In genomic region chr3:96662731-96663316, GRCm38 (mm10) we compare ENCODE assay signal across 8 mouse cellular contexts. TPM values are rescaled to one million over a fixed set of nuclear protein-coding genes. Genes with fewer than 3 reads are reported as not detected.
A peak's percentile ranks its signal among the peaks of the same experiment; 100 is the strongest.
DNase-seq lines count a peak whose midpoint lies in the region; ATAC-seq and TF ChIP-seq lines count a peak whose summit lies in the region.

No protein-coding gene starts in this region.

- peak overlapping the region; percentile 69; the same call in 1 of the 2 replicates for H3K4me2 ChIP-seq in intestine, embryonic 15.5 days (replicated peaks)
- no peak overlapping the region; the same call in 1 of the 2 replicates for H3K4me2 ChIP-seq in intestine, embryonic 16.5 days (ENCODE audit: low read depth, low read length)
- H3K4me2 ChIP-seq in hindbrain, embryonic 12.5 days (replicated peaks), result peak overlapping the region; percentile 51
- peak overlapping the region; percentile 45 for H3K4me2 ChIP-seq in neural tube, embryonic 11.5 days (ENCODE audit: low read depth)

- H3K9ac ChIP-seq in intestine, embryonic 15.5 days, result no peak overlapping the region
- no peak overlapping the region for H3K9ac ChIP-seq in intestine, embryonic 16.5 days (ENCODE audit: low read depth, low read length)
- H3K9ac ChIP-seq in hindbrain, embryonic 12.5 days, result peak overlapping the region; percentile 42; the same call in 1 of the 2 replicates
- H3K9ac ChIP-seq in neural tube, embryonic 11.5 days (ENCODE audit: low read length), result no peak overlapping the region

- no peaks in the 10 kb centered on the region for H3K27me3 ChIP-seq in intestine, embryonic 15.5 days (replicated peaks)
- H3K27me3 ChIP-seq in intestine, embryonic 16.5 days (replicated peaks; ENCODE audit: control insufficient read depth, insufficient read depth, low read length), result no peaks in the 10 kb centered on the region
- H3K27me3 ChIP-seq in hindbrain, embryonic 12.5 days, result no peaks in the 10 kb centered on the region
- no peaks in the 10 kb centered on the region for H3K27me3 ChIP-seq in neural tube, embryonic 11.5 days (ENCODE audit: control insufficient read depth, insufficient read depth, low read length)

- no peak overlapping the region for H3K4me3 ChIP-seq in intestine, embryonic 15.5 days (replicated peaks)
- H3K4me3 ChIP-seq in intestine, embryonic 16.5 days (ENCODE audit: low read length), result no peak overlapping the region
- H3K4me3 ChIP-seq in cortical plate, adult 2 months (ENCODE audit: insufficient read depth, low read length), result no peak overlapping the region; the same call in 1 of the 2 replicates
- H3K4me3 ChIP-seq in hindbrain, embryonic 12.5 days, result peak overlapping the region; percentile 19
- no peak overlapping the region for H3K4me3 ChIP-seq in neural tube, embryonic 11.5 days (ENCODE audit: low read depth, low read length)

- intact Hi-C loops in gastrocnemius, postnatal 14 days (cut with DNase I; ENCODE audit: low total_unique reads), result no loop called here

- DNase-seq in neural tube, embryonic 11.5 days (ENCODE audit: low spot score), result no peak
- DNase-seq in spleen, adult 18-20 months, result no peak
- DNase-seq in gastrocnemius, postnatal 14 days, result no peak

- TF ChIP-seq POLR2A in cortical plate, adult 2 months (IDR thresholded peaks at IDR 0.05; ENCODE audit: extremely low read depth, insufficient read depth, low read length), result no peak

- 0 out of 2 replicates have a peak, but pooled peaks cover 8% of the 10 kb centered on the region for H3K4me1 ChIP-seq in intestine, embryonic 15.5 days (replicated peaks)
- H3K4me1 ChIP-seq in intestine, embryonic 16.5 days (ENCODE audit: control insufficient read depth, insufficient read depth, low read length), result no peaks in the 10 kb centered on the region
- peaks cover 4% of the 10 kb centered on the region for H3K4me1 ChIP-seq in cortical plate, adult 2 months (ENCODE audit: control insufficient read depth, insufficient read depth, low read length)
- peaks cover 13% of the 10 kb centered on the region for H3K4me1 ChIP-seq in hindbrain, embryonic 12.5 days
- no peaks in the 10 kb centered on the region for H3K4me1 ChIP-seq in neural tube, embryonic 11.5 days (ENCODE audit: control insufficient read depth, insufficient read depth, low read length)

- no peaks in the 10 kb centered on the region for H3K36me3 ChIP-seq in intestine, embryonic 15.5 days
- H3K36me3 ChIP-seq in intestine, embryonic 16.5 days (ENCODE audit: control insufficient read depth, insufficient read depth, low read length), result no peaks in the 10 kb centered on the region
- 0 out of 2 replicates have a peak, but pooled peaks cover 3% of the 10 kb centered on the region for H3K36me3 ChIP-seq in hindbrain, embryonic 12.5 days
- no peaks in the 10 kb centered on the region for H3K36me3 ChIP-seq in neural tube, embryonic 11.5 days (ENCODE audit: control insufficient read depth, insufficient read depth, low read length)

- H3K9me3 ChIP-seq in intestine, embryonic 15.5 days, result no peaks in the 10 kb centered on the region
- H3K9me3 ChIP-seq in intestine, embryonic 16.5 days (ENCODE audit: control insufficient read depth, low read length), result no peaks in the 10 kb centered on the region
- no peaks in the 10 kb centered on the region for H3K9me3 ChIP-seq in hindbrain, embryonic 12.5 days (replicated peaks)
- H3K9me3 ChIP-seq in neural tube, embryonic 11.5 days (ENCODE audit: control insufficient read depth, low read length), result no peaks in the 10 kb centered on the region

- no peak for TF ChIP-seq CTCF in cortical plate, adult 2 months (IDR thresholded peaks at IDR 0.05; ENCODE audit: extremely low read depth, insufficient read depth, low read length)

- H3K27ac ChIP-seq in intestine, embryonic 15.5 days, result no peak overlapping the region
- H3K27ac ChIP-seq in intestine, embryonic 16.5 days (ENCODE audit: low read length), result no peak overlapping the region
- H3K27ac ChIP-seq in cortical plate, adult 2 months (ENCODE audit: insufficient read depth, low read length), result peak overlapping the region; percentile 69
- peak overlapping the region; percentile 66 for H3K27ac ChIP-seq in hindbrain, embryonic 12.5 days
- H3K27ac ChIP-seq in neural tube, embryonic 11.5 days (ENCODE audit: low read depth, low read length), result no peak overlapping the region

- WGBS in intestine, embryonic 15.5 days, result 49% methylated on average over 8 of the region's 8 CpGs
- WGBS in intestine, embryonic 16.5 days, result 51% methylated on average over 8 of the region's 8 CpGs
- 50% methylated on average over 8 of the region's 8 CpGs for WGBS in hindbrain, embryonic 12.5 days
- WGBS in neural tube, embryonic 11.5 days, result 49% methylated on average over 8 of the region's 8 CpGs

- ATAC-seq in intestine, embryonic 15.5 days, result no peak
- ATAC-seq in intestine, embryonic 16.5 days, result no peak
- no peak for ATAC-seq in hindbrain, embryonic 12.5 days (ENCODE audit: low FRiP score)
- ATAC-seq in neural tube, embryonic 11.5 days (ENCODE audit: insufficient read depth, low FRiP score, low TSS enrichment), result no peak
- no peak for ATAC-seq in megakaryocyte-erythroid progenitor cell, adult 5-6 weeks (replicated peaks; ENCODE audit: low FRiP score, low TSS enrichment, poor library complexity, severe bottlenecking)

RNA-seq across cellular contexts. Expression of gene Ankrd35, which starts 7.1 kb away (rescaled TPM):
- polyA plus RNA-seq in intestine, embryonic 15.5 days (2015; fragmentation: Nextera tagmentation; extraction: Ambion mirVana), result 0.48 and 0.49 TPM in 2 replicates
- 0.28 and 0.39 TPM in 2 replicates for polyA plus RNA-seq in intestine, embryonic 16.5 days (2015; fragmentation: Nextera tagmentation; extraction: Ambion mirVana)
- 7.8 and 8.5 TPM in 2 replicates for polyA plus RNA-seq in cortical plate, adult 2 months (2012; rRNA removed)
- 0.57 and 0.58 TPM in 2 replicates for polyA plus RNA-seq in hindbrain, embryonic 12.5 days (2016; fragmentation: Nextera tagmentation; extraction: Ambion mirVana)
- polyA plus RNA-seq in neural tube, embryonic 11.5 days (2014; fragmentation: Nextera tagmentation; extraction: Ambion mirVana), result 0.11 and 0.16 TPM in 2 replicates
- 1 to 10 TPM; 1.0 to 2.3 TPM for total RNA-seq in gastrocnemius, postnatal 14 days (2021)
- 0.17 TPM in 1 of 2 replicates, not detected in the other for total RNA-seq in megakaryocyte-erythroid progenitor cell, adult 5-6 weeks (2014; fragmentation: Nextera tagmentation)
- total RNA-seq in megakaryocyte-erythroid progenitor cell, adult 5-6 weeks (2017), result 0.11 TPM in 1 of 2 replicates, not detected in the other

RNA-seq across cellular contexts. Expression of gene Itga10, which starts 17.4 kb away (rescaled TPM):
- polyA plus RNA-seq in intestine, embryonic 15.5 days (2015; fragmentation: Nextera tagmentation; extraction: Ambion mirVana), result 0.43 and 0.49 TPM in 2 replicates
- polyA plus RNA-seq in intestine, embryonic 16.5 days (2015; fragmentation: Nextera tagmentation; extraction: Ambion mirVana), result 0.48 and 0.49 TPM in 2 replicates
- polyA plus RNA-seq in cortical plate, adult 2 months (2012; rRNA removed), result 2.9 and 3.9 TPM in 2 replicates
- polyA plus RNA-seq in hindbrain, embryonic 12.5 days (2016; fragmentation: Nextera tagmentation; extraction: Ambion mirVana), result 0.71 and 1.3 TPM in 2 replicates
- 0.72 and 0.86 TPM in 2 replicates for polyA plus RNA-seq in neural tube, embryonic 11.5 days (2014; fragmentation: Nextera tagmentation; extraction: Ambion mirVana)
- total RNA-seq in gastrocnemius, postnatal 14 days (2021), result 1 to 10 TPM; 2.9 to 3.0 TPM
- total RNA-seq in megakaryocyte-erythroid progenitor cell, adult 5-6 weeks (2014; fragmentation: Nextera tagmentation), result 0.10 and 4.4 TPM in 2 replicates
- total RNA-seq in megakaryocyte-erythroid progenitor cell, adult 5-6 weeks (2017), result 0.08 and 0.28 TPM in 2 replicates

RNA-seq across cellular contexts. Expression of gene Gm42957, which starts 27.6 kb away (rescaled TPM):
- 0.08 TPM in 1 of 2 replicates, not detected in the other for polyA plus RNA-seq in intestine, embryonic 15.5 days (2015; fragmentation: Nextera tagmentation; extraction: Ambion mirVana)
- polyA plus RNA-seq in intestine, embryonic 16.5 days (2015; fragmentation: Nextera tagmentation; extraction: Ambion mirVana), result 0.11 TPM in 1 of 2 replicates, not detected in the other
- 0.13 and 0.21 TPM in 2 replicates for polyA plus RNA-seq in cortical plate, adult 2 months (2012; rRNA removed)
- 0.31 and 0.36 TPM in 2 replicates for polyA plus RNA-seq in hindbrain, embryonic 12.5 days (2016; fragmentation: Nextera tagmentation; extraction: Ambion mirVana)
- polyA plus RNA-seq in neural tube, embryonic 11.5 days (2014; fragmentation: Nextera tagmentation; extraction: Ambion mirVana), result not detected in 2 replicates
- total RNA-seq in gastrocnemius, postnatal 14 days (2021), result under 1 TPM; 0.13 to 0.25 TPM
- total RNA-seq in megakaryocyte-erythroid progenitor cell, adult 5-6 weeks (2014; fragmentation: Nextera tagmentation), result 0.50 and 0.67 TPM in 2 replicates
- 0.30 TPM in 1 of 2 replicates, not detected in the other for total RNA-seq in megakaryocyte-erythroid progenitor cell, adult 5-6 weeks (2017)

RNA-seq across cellular contexts. Expression of gene Pex11b, which starts 27.6 kb away (rescaled TPM):
- 42.2 TPM in 2 replicates for polyA plus RNA-seq in intestine, embryonic 15.5 days (2015; fragmentation: Nextera tagmentation; extraction: Ambion mirVana)
- 43.7 and 44.4 TPM in 2 replicates for polyA plus RNA-seq in intestine, embryonic 16.5 days (2015; fragmentation: Nextera tagmentation; extraction: Ambion mirVana)
- 62.8 and 66.9 TPM in 2 replicates for polyA plus RNA-seq in cortical plate, adult 2 months (2012; rRNA removed)
- polyA plus RNA-seq in hindbrain, embryonic 12.5 days (2016; fragmentation: Nextera tagmentation; extraction: Ambion mirVana), result 40.8 and 48.2 TPM in 2 replicates
- polyA plus RNA-seq in neural tube, embryonic 11.5 days (2014; fragmentation: Nextera tagmentation; extraction: Ambion mirVana), result 40.5 and 45.9 TPM in 2 replicates
- 10 to 100 TPM; 22.3 to 22.4 TPM for total RNA-seq in gastrocnemius, postnatal 14 days (2021)
- 23.1 and 49.5 TPM in 2 replicates for total RNA-seq in megakaryocyte-erythroid progenitor cell, adult 5-6 weeks (2014; fragmentation: Nextera tagmentation)
- 9.7 and 17.3 TPM in 2 replicates for total RNA-seq in megakaryocyte-erythroid progenitor cell, adult 5-6 weeks (2017)

RNA-seq across cellular contexts. Expression of gene Rbm8a, which starts 33.1 kb away (rescaled TPM):
- 113 and 118 TPM in 2 replicates for polyA plus RNA-seq in intestine, embryonic 15.5 days (2015; fragmentation: Nextera tagmentation; extraction: Ambion mirVana)
- polyA plus RNA-seq in intestine, embryonic 16.5 days (2015; fragmentation: Nextera tagmentation; extraction: Ambion mirVana), result 100 and 103 TPM in 2 replicates
- 33.9 and 38.0 TPM in 2 replicates for polyA plus RNA-seq in cortical plate, adult 2 months (2012; rRNA removed)
- 142 and 152 TPM in 2 replicates for polyA plus RNA-seq in hindbrain, embryonic 12.5 days (2016; fragmentation: Nextera tagmentation; extraction: Ambion mirVana)
- polyA plus RNA-seq in neural tube, embryonic 11.5 days (2014; fragmentation: Nextera tagmentation; extraction: Ambion mirVana), result 187 and 188 TPM in 2 replicates
- total RNA-seq in gastrocnemius, postnatal 14 days (2021), result 10 to 100 TPM; 36.6 to 44.1 TPM
- 174 and 189 TPM in 2 replicates for total RNA-seq in megakaryocyte-erythroid progenitor cell, adult 5-6 weeks (2014; fragmentation: Nextera tagmentation)
- total RNA-seq in megakaryocyte-erythroid progenitor cell, adult 5-6 weeks (2017), result 95.5 and 108 TPM in 2 replicates

Comparison
In these comparisons a context has a peak if more than half of its experiments do, and no peak if none do; other contexts are left out.
1. H3K27ac ChIP-seq: peak in cortical plate, adult 2 months (single experiment) and hindbrain, embryonic 12.5 days (single experiment); none in intestine, embryonic 15.5 days (single experiment), intestine, embryonic 16.5 days (single experiment) and neural tube, embryonic 11.5 days (single experiment).